Mouse (Mus musculus) MEL (cell line): Measurements from ENCODE around the gene Paqr9. TPM values are rescaled to one million over a fixed set of nuclear protein-coding genes. Genes with fewer than 3 reads are reported as not detected.

ENCODE experiments used
- DNase-seq: peaks from one replicate; pipeline ENCODE4 v3.0.0; 2011; ENCODE audit warnings: low read depth, low spot score
- H3K27ac ChIP-seq: 2 replicates; pipeline ENCODE4 v1.5.1; 2012; ENCODE audit warnings: low read depth, mild to moderate bottlenecking, control low read depth, low read length, moderate library complexity; ENCODE audit not compliant: control insufficient read depth
- H3K27me3 ChIP-seq, 2 experiments: fragments of 150-350 bp in 1 of 2; sonication (generic) in 1 of 2; 2 replicates each; pipeline ENCODE4 v1.6.1; 2012; ENCODE audit warnings: low read length in 2 of 2, mild to moderate bottlenecking in 2 of 2, improper control_type of control experiment in 1 of 2, moderate library complexity in 1 of 2; ENCODE audit not compliant: insufficient read depth in 2 of 2, control insufficient read depth in 1 of 2
- H3K36me3 ChIP-seq, 2 experiments: 2 replicates each; pipeline ENCODE4 v1.6.1; 2012 to 2014; ENCODE audit warnings: low read length in 2 of 2, improper control_type of control experiment in 1 of 2, inconsistent platforms in 1 of 2, mild to moderate bottlenecking in 1 of 2; ENCODE audit not compliant: insufficient read depth in 2 of 2, control insufficient read depth in 1 of 2
- H3K4me1 ChIP-seq, 2 experiments: fragments of 150-350 bp in 1 of 2; sonication (generic) in 1 of 2; 2 replicates each; pipeline ENCODE4 v1.6.1; 2012; ENCODE audit warnings: low read length in 2 of 2, improper control_type of control experiment in 1 of 2, mild to moderate bottlenecking in 1 of 2; ENCODE audit not compliant: insufficient read depth in 2 of 2, control insufficient read depth in 1 of 2
- H3K4me3 ChIP-seq, 2 experiments: fragments of 150-350 bp in 1 of 2; sonication (generic) in 1 of 2; 2 replicates each; pipeline ENCODE4 v1.5.1; 2012; ENCODE audit warnings: low read depth in 2 of 2, low read length in 2 of 2, mild to moderate bottlenecking in 2 of 2, moderate library complexity in 2 of 2, control low read depth in 1 of 2, improper control_type of control experiment in 1 of 2; ENCODE audit not compliant: control insufficient read depth in 1 of 2, insufficient read depth in 1 of 2
- H3K79me2 ChIP-seq: 2 replicates; pipeline ENCODE4 v1.6.1; 2012; ENCODE audit warnings: mild to moderate bottlenecking, low read length, moderate library complexity; ENCODE audit not compliant: control insufficient read depth, poor library complexity, insufficient read depth
- H3K9ac ChIP-seq: 2 replicates; pipeline ENCODE4 v1.6.1; 2012; ENCODE audit warnings: low read depth, mild to moderate bottlenecking, control low read depth, low read length, moderate library complexity; ENCODE audit not compliant: control insufficient read depth, poor library complexity, severe bottlenecking
- H3K9me3 ChIP-seq: fragments of 150-350 bp; sonication (generic); replicated peaks from 2 replicates; pipeline ENCODE4 v1.6.1; 2012; ENCODE audit warnings: mild to moderate bottlenecking, low read length, improper control_type of control experiment, moderate library complexity; ENCODE audit not compliant: insufficient read depth
- BHLHE40 ChIP-seq: IDR thresholded peaks from 2 replicates; pipeline ENCODE4 v1.6.1; 2012; ENCODE audit warnings: low read depth, mild to moderate bottlenecking, inconsistent platforms, low read length, improper control_type of control experiment, borderline replicate concordance
- CTCF ChIP-seq, 3 experiments: IDR thresholded peaks in 2 of 3; conservative IDR thresholded peaks in 1 of 3; 2 replicates each; pipeline ENCODE4 v1.5.1; 2011 to 2012; ENCODE audit warnings: low read length in 3 of 3, low read depth in 2 of 3, mild to moderate bottlenecking in 2 of 3, improper control_type of control experiment in 1 of 3, inconsistent platforms in 1 of 3, mixed read lengths in 1 of 3, moderate library complexity in 1 of 3; ENCODE audit not compliant: control insufficient read depth in 1 of 3, insufficient read depth in 1 of 3, poor library complexity in 1 of 3, severe bottlenecking in 1 of 3
- E2F4 ChIP-seq: IDR thresholded peaks from 2 replicates; pipeline ENCODE4 v1.6.1; 2011; ENCODE audit warnings: low read depth, low read length, improper control_type of control experiment, borderline replicate concordance
- EP300 ChIP-seq, 2 experiments: IDR thresholded peaks; 2 replicates each; pipeline ENCODE4 v1.6.1; 2011; ENCODE audit warnings: improper control_type of control experiment in 2 of 2, low read length in 2 of 2, low read depth in 1 of 2, mild to moderate bottlenecking in 1 of 2
- ETS1 ChIP-seq: IDR thresholded peaks from 2 replicates; pipeline ENCODE4 v1.6.1; 2012; ENCODE audit warnings: low read depth, mild to moderate bottlenecking, inconsistent platforms, low read length, improper control_type of control experiment, moderate library complexity
- GATA1 ChIP-seq: IDR thresholded peaks from 2 replicates; pipeline ENCODE4 v1.6.1; 2011; ENCODE audit warnings: low read depth, low read length, improper control_type of control experiment
- HCFC1 ChIP-seq: IDR thresholded peaks from 2 replicates; pipeline ENCODE4 v1.6.1; 2012; ENCODE audit warnings: low read depth, mild to moderate bottlenecking, inconsistent platforms, low read length, improper control_type of control experiment, moderate library complexity
- JUND ChIP-seq: IDR thresholded peaks from 2 replicates; pipeline ENCODE4 v1.6.1; 2011; ENCODE audit warnings: low read depth, mild to moderate bottlenecking, improper control_type of control experiment, low read length
- KAT2A ChIP-seq: conservative IDR thresholded peaks from 2 replicates; pipeline ENCODE4 v1.6.1; 2012; ENCODE audit warnings: low read depth, low read length, improper control_type of control experiment, inconsistent platforms
- MAX ChIP-seq: IDR thresholded peaks from 2 replicates; pipeline ENCODE4 v1.6.1; 2011; ENCODE audit warnings: low read length, improper control_type of control experiment
- MAZ ChIP-seq: IDR thresholded peaks from 2 replicates; pipeline ENCODE4 v1.6.1; 2012; ENCODE audit warnings: low read depth, mild to moderate bottlenecking, inconsistent platforms, low read length, improper control_type of control experiment
- MEF2A ChIP-seq: IDR thresholded peaks from 2 replicates; pipeline ENCODE4 v1.6.1; 2014; ENCODE audit warnings: low read depth, mild to moderate bottlenecking, inconsistent platforms, low read length, improper control_type of control experiment; ENCODE audit not compliant: poor library complexity, insufficient replicate concordance, severe bottlenecking; ENCODE audit errors: extremely low read depth
- MYB ChIP-seq: IDR thresholded peaks from 2 replicates; pipeline ENCODE4 v1.6.1; 2011; ENCODE audit warnings: mild to moderate bottlenecking, low read depth, low read length, improper control_type of control experiment
- MYC ChIP-seq: IDR thresholded peaks from 2 replicates; pipeline ENCODE4 v1.6.1; 2011; ENCODE audit warnings: low read depth, mild to moderate bottlenecking, low read length, improper control_type of control experiment, moderate library complexity
- NELFE ChIP-seq: IDR thresholded peaks from 2 replicates; pipeline ENCODE4 v1.6.1; 2011; ENCODE audit warnings: low read depth, low read length, improper control_type of control experiment
- NRF1 ChIP-seq: IDR thresholded peaks from 2 replicates; pipeline ENCODE4 v1.6.1; 2014; ENCODE audit warnings: low read depth, mild to moderate bottlenecking, inconsistent platforms, low read length, improper control_type of control experiment, moderate library complexity; ENCODE audit not compliant: poor library complexity, insufficient read depth, severe bottlenecking
- POLR2AphosphoS2 ChIP-seq: IDR thresholded peaks from 2 replicates; pipeline ENCODE4 v1.6.1; 2011; ENCODE audit warnings: low read length, improper control_type of control experiment
- RCOR1 ChIP-seq: IDR thresholded peaks from 2 replicates; pipeline ENCODE4 v1.6.1; 2012; ENCODE audit warnings: low read depth, mild to moderate bottlenecking, inconsistent platforms, low read length, improper control_type of control experiment
- SIN3A ChIP-seq: IDR thresholded peaks from 2 replicates; pipeline ENCODE4 v1.6.1; 2012; ENCODE audit warnings: low read length, improper control_type of control experiment, inconsistent platforms
- SMC3 ChIP-seq: IDR thresholded peaks from 2 replicates; pipeline ENCODE4 v1.6.1; 2011; ENCODE audit warnings: low read depth, low read length, improper control_type of control experiment
- TAL1 ChIP-seq: IDR thresholded peaks from 2 replicates; pipeline ENCODE4 v1.6.1; 2012; ENCODE audit warnings: mild to moderate bottlenecking, inconsistent platforms, low read length, moderate library complexity, mixed read lengths
- USF1 ChIP-seq: IDR thresholded peaks from 2 replicates; pipeline ENCODE4 v1.6.1; 2014; ENCODE audit warnings: low read depth, mild to moderate bottlenecking, inconsistent platforms, low read length, improper control_type of control experiment, moderate library complexity
- USF2 ChIP-seq, 2 experiments: IDR thresholded peaks; 2 replicates each; pipeline ENCODE4 v1.6.1; 2011 to 2012; ENCODE audit warnings: improper control_type of control experiment in 2 of 2, low read length in 2 of 2, borderline replicate concordance in 1 of 2, inconsistent platforms in 1 of 2, low read depth in 1 of 2, mild to moderate bottlenecking in 1 of 2; ENCODE audit not compliant: insufficient read depth in 1 of 2
- ZKSCAN1 ChIP-seq: IDR thresholded peaks from 2 replicates; pipeline ENCODE4 v1.6.1; 2012; ENCODE audit warnings: low read depth, mild to moderate bottlenecking, inconsistent platforms, low read length, improper control_type of control experiment, moderate library complexity
- ZNF384 ChIP-seq: IDR thresholded peaks from 2 replicates; pipeline ENCODE4 v1.6.1; 2012; ENCODE audit warnings: low read depth, mild to moderate bottlenecking, inconsistent platforms, low read length, improper control_type of control experiment
- polyA plus RNA-seq, 2 experiments: library from polyadenylated mRNA; stranded (reverse) in 1 of 2; unstranded in 1 of 2; fragments of >175 nt in 1 of 2; fragments of >200 nt in 1 of 2; gene quantifications; 2 replicates each; pipeline versions ENCODE4 v1.2.1 to v1.2.4; 2012; ENCODE audit warnings: low replicate concordance in 2 of 2, low read depth in 1 of 2; ENCODE audit not compliant: insufficient read length in 2 of 2, insufficient read depth in 1 of 2, missing spikeins in 1 of 2
- total RNA-seq: library from RNA; depleted of rRNA; stranded (reverse); fragments of 300-350 nt; gene quantifications from 2 replicates; pipeline ENCODE4 v1.2.3, GENCODE M21; 2012

Gene Paqr9
- total and polyA plus RNA-seq, 3 experiments: 18.0 to 46.0 (median 24.8) TPM

- Histone ChIP-seq H3K9me3 (no peaks in the 10 kb centered on the region), H3K27ac (no peak overlapping the region), H3K4me3 (no peak overlapping the region), H3K9ac (no peak overlapping the region), H3K36me3 (no peaks in the 10 kb centered on the region), H3K79me2 (no peaks in the 10 kb centered on the region), H3K4me1 (no peaks in the 10 kb centered on the region), H3K27me3 (peaks cover 0 to 1% of the 10 kb centered on the region in 2 experiments; a peak in 2 of 4 replicates)
- TF ChIP-seq NRF1: no peak
- no peak for TF ChIP-seq ZKSCAN1
- no peak for TF ChIP-seq TAL1
- no peak for TF ChIP-seq CTCF (IDR thresholded peaks at IDR 0.05 in 2 of 3, conservative IDR thresholded peaks at IDR 0.05 in 1 of 3; ENCODE audit: control insufficient read depth in 1 of 3, insufficient read depth in 1 of 3, low read depth in 2 of 3, low read length in 3 of 3, poor library complexity in 1 of 3, severe bottlenecking in 1 of 3)
- DNase-seq: no peak
Observed at GRCm38 (mm10) chr9:95607196-95607595, 47.7 kb downstream of the Paqr9 start.

DNA sequence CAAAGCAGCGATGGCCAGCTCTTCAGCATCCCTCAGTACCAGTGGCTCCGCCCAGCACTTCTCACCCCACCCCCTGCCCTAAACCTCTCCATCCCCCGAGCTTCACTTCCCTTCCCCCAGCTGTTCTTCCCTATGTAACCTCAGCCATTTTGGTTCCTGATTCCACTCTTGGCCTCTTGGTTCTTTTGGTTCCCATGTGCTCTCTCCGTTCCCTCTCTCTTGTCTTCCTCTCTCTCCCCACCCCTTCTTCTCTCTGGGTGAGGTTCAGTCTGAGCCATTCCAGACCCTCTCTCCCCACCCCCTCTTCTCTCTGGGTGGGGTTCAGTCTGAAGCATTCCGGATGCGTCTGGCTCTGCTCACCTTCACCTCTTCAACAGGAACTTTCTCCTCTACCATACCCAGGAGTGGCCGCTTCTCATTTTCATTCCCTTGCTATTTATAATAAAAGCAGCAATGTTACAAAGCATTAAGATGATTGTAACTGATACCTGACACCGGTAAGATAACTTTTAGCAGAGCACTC is 52.9 kb downstream of the Paqr9 start:
- H3K36me3 ChIP-seq: no peaks in the 10 kb centered on the region
- H3K27ac ChIP-seq: no peak overlapping the region
- H3K9ac ChIP-seq: no peak overlapping the region
- TF ChIP-seq SIN3A (no peak), HCFC1 (no peak), NELFE (no peak), ZNF384 (no peak), MAX (no peak), MEF2A (no peak), JUND (no peak), CTCF (IDR thresholded peaks at IDR 0.05 in 2 of 3, conservative IDR thresholded peaks at IDR 0.05 in 1 of 3; ENCODE audit: control insufficient read depth in 1 of 3, insufficient read depth in 1 of 3, low read depth in 2 of 3, low read length in 3 of 3, poor library complexity in 1 of 3, severe bottlenecking in 1 of 3) (no peak), USF2 (IDR thresholded peaks at IDR 0.05; ENCODE audit: borderline replicate concordance in 1 of 2, insufficient read depth in 1 of 2, low read depth in 1 of 2, low read length in 2 of 2) (no peak)
- TF ChIP-seq, all 39 proteins: peak for 0
- DNase-seq: no peak
- H3K9me3 ChIP-seq: no peaks in the 10 kb centered on the region
- no peaks in the 10 kb centered on the region for H3K27me3 ChIP-seq
- H3K4me1 ChIP-seq: no peaks in the 10 kb centered on the region
- H3K4me3 ChIP-seq: no peak overlapping the region
- H3K79me2 ChIP-seq: no peaks in the 10 kb centered on the region

DNA sequence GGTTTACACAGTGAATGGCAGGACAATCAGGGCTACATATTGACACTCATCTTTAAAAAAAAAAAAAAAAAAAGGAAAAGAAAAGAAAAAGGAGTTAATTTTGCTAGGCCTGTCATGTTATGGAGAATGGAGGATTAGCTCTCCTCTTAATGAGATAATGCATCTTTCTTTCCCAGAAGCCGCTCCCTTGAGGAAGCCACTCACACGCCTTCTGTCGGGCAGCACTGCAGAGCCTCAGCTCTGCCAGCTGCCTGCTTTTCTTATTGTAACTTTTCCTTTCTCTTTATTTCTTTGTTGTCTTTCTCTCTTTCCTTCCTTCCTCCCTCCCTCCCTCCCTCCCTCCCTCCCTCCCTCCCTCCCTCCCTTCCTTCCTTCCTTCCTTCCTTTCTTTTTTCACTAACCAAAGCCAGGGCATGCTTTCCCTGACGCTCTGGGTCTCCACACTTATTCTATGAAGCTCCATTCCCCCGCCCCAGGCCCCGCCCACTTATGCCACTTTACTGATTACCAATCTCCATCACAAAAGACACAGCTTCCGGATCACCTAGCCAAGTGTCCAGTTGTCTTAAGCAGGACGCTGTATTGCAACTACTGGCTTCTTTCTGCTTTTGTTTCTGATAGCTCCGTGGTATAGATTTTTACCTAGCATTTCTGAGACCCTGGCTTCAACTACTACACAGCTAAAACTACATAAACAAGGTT is 54.1 kb downstream of the Paqr9 start:
- Histone ChIP-seq H3K27ac (no peak overlapping the region), H3K4me1 (no peaks in the 10 kb centered on the region), H3K9me3 (no peaks in the 10 kb centered on the region), H3K4me3 (no peak overlapping the region), H3K36me3 (no peaks in the 10 kb centered on the region), H3K9ac (no peak overlapping the region), H3K27me3 (no peaks in the 10 kb centered on the region), H3K79me2 (no peaks in the 10 kb centered on the region)
- no peak for DNase-seq
- no peak for TF ChIP-seq MYC
- no peak for TF ChIP-seq KAT2A
- no peak for TF ChIP-seq TAL1
- no peak for TF ChIP-seq POLR2AphosphoS2
- no peak for TF ChIP-seq MYB
- no peak for TF ChIP-seq GATA1
- TF ChIP-seq USF1: no peak
- TF ChIP-seq BHLHE40: no peak
- TF ChIP-seq EP300 (IDR thresholded peaks at IDR 0.05; ENCODE audit: low read depth in 1 of 2, low read length in 2 of 2): no peak
- no peak for TF ChIP-seq RCOR1
- TF ChIP-seq ETS1: no peak
- TF ChIP-seq SMC3: no peak
- no peak for TF ChIP-seq MAX
- no peak for TF ChIP-seq E2F4
- no peak for TF ChIP-seq MAZ
